Mouse (Mus musculus) spleen, adult 12 weeks (tissue): Measurements from ENCODE around the gene Ccdc14.
"Not testable (repeated sequence)": the region's sequence is repeated elsewhere in the genome, so short reads cannot be mapped to it uniquely, and the experiment has no call there.

ENCODE experiments used
- DNase-seq: peaks from one replicate; pipeline ENCODE4 v3.0.0; 2022; ENCODE audit warnings: low spot score

Gene Ccdc14

GRCm38 (mm10) chr16:34690334-34691144 is at the start of gene Ccdc14:
TSS of gene Ccdc14 (plus strand) at chr16:34690616.
- DNase-seq: peak; percentile 70

- no peak for DNase-seq
Observed at GRCm38 (mm10) chr16:34643511-34644259, 46.7 kb upstream of the Ccdc14 start.

DNA sequence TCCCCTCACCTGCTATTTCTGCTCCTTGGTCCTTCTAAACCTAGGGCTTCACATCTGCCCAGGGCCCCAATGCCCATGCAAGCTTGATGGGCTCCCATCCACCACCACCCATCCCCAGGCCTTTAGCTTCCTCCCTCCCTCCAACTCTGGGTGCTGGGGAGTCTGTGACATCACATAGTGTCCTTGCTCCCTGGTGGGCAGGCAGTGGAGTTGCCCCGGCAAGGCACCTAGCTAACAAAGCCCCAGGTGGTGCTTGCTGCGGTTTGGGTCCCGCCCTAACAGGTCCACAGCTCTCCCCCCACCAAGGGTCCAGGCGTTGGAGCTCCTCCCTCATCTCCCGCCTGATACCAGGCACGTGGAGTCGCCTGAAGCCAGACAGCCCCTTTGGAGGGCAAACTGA is 40.8 kb upstream of the Ccdc14 start, which contains the start of gene Ropn1:
Ropn1 (plus strand) TSS at position 301 of the 400 bp plus-strand sequence.
- DNase-seq: no peak

DNA sequence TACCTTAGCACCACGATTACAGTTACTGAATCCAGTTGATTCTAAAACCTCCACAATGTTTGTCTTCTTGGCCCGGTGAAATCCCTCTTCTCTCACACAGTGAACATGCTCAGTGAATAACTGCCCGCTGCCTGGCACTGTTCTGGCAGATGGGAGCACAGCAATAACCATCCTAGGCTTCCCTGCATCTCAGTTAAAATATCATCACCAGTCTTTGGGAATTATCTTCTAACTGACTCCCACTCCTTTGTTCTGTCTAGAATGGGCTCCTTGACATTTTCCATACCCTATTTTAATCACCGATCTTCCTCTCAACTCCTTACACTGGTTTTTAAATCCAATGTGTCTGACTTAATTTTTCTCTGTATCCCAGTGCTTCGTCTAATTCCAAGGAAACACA is 37.4 kb upstream of the Ccdc14 start:
- DNase-seq: no peak

DNA sequence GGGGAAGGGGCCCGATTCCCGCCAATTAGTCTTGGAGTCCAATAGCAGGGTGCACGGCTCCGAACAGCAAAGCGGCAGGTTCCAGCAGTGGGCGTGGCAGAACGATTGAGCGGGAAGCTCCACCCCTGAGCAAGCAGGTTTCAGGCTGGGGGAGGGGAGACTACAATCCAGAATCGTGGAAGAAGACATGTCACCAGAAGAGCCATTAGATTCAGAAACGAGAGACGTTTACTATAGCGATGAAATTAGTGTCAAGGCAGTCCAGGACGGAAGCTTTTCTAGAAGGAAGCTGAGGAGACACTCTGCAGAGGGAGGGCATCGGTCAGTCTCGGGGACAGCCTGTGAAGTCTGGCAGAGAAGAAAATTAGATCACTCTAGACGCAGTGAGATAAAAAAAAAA is 32.9 kb upstream of the Ccdc14 start:
- DNase-seq: not testable (repeated sequence)

DNA sequence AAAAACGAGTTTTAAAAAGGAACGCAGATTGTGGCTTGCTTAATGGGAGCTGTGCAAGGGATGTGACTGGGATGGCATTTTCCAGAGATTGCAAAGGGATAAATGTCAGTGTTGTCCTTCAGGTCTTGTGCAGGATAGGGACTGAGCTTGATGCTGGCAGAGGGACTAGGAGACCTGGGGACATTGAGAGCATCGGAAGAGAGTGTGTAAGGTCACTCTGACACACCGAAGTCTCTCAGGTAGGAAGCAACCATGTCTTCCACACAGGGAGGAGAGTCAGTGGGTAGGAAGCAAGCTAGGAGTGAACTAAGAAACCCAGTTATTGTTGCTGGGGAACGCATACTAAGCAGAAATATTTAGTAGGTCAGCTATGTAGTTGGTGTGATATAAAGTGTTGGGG is 32.4 kb upstream of the Ccdc14 start:
- DNase-seq: no peak

DNA sequence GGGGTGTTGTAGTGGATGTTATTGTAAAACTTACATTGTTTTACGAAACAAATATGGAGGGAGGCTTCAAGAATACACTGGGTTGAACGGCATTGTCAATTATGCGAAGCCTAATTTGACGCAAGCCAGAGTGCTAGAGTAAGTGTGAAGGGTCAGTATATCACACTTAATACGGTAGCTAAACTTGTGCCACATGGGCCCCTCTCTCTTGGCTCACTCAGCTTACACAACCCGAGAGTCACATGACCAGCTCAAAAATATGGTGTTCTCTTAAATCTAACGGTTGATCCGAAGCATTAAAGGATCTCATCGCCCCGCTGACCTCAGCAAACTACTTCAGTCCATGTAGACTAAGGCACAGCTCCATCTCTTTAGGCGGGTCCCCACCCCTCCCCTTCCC is 32.0 kb upstream of the Ccdc14 start:
- DNase-seq: no peak

DNA sequence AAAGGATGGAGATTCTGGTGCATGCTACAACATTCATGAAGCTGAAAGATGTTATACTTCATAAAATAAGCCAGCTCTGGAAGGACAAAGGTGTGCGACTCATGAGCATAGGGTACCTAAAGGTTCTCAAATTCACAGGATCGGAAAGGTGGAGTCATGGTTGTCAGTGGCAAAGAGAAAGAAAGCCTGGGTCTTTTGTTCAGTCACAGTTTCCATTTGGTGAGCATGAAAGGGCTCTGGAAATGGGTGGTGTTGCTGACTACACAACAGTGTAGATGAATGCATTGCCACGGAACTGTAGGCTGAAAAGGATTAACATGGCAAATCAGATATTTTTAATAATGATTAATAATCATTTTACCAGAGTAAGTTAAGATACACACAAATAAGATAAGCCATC is 25.9 kb upstream of the Ccdc14 start:
- DNase-seq: no peak

DNA sequence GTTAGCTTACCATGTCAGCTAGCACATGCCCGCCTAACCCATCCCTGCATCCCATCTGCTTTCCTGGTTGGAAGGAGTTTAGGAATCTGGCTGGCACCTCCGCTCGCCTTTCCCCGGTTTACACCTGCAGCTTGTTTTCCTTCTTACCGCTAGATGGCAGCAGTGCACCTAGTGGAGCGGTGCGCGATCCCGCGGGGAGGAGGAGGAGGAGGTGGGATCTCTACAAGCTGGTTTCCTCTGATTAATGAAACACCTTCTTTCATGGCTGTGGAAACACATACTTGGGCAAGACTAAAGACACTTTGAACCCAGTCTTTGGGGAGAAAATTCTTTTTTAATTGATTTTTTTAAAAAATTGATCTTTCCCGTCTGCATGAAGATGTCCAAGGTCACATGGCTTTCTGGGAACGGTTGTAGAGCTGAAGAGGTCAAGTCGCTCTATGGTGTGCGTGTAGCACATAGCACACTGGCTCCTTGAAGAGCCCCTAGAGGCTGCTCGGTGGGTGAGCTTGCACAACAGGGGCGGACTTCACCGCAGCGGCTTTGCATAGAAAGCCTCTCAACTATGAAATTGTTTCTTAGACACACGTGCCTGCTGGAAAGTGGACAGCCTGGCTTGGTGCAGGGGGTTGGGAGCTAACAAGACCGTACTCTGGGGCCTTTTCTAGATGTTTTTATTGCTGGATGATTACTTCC is 23.2 kb upstream of the Ccdc14 start:
- DNase-seq: peak; percentile 13

GRCm38 (mm10) chr16:34668341-34668740 is 22.1 kb upstream of the Ccdc14 start:
- no peak for DNase-seq

DNA sequence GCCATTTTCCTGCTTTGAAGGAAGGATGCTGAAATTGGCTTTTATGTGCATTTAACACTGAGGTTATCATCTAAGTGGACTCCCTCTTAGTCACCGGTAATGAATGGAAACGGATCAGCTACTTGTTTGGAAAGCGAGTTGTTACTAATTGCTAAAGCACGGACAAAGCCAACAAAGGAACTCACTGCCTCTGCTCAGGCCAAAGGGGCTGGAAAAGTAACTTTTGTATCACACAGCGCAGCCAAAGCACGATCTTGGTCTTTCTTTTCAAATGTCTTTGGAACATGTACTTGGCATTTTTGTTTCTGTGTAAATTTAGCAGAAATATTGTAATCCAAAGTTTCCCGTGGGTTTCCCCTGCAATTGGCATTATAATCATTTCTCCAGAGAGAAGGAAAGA is 18.4 kb upstream of the Ccdc14 start:
- DNase-seq: no peak

DNA sequence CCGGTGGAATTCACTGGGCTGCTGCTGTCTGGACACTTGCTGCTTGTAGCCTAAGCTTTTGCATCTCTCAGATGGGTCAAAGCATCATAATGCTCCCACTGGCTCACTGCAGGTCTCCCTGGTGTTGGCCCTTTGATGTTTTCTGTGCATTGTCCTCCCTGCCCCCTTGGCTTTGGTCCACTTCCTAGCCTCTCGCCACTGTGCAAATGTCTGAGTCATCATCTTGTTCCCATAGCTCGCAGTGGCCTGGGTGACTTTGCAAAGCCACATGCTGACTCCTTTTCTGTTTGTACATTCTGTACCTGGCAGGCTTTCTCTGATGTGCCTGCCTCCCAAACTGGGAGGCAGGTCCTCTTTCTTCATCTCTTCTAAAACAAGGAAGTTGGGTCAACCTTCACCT is 17.6 kb upstream of the Ccdc14 start:
- no peak for DNase-seq

GRCm38 (mm10) chr16:34674365-34674764 is 16.1 kb upstream of the Ccdc14 start:
- DNase-seq: no peak

GRCm38 (mm10) chr16:34681823-34682222 is 8.6 kb upstream of the Ccdc14 start:
- no peak for DNase-seq

- DNase-seq: no peak
Observed at GRCm38 (mm10) chr16:34689879-34690278, 537 bp upstream of the Ccdc14 start.

- no peak for DNase-seq
Observed at GRCm38 (mm10) chr16:34691156-34691555, 740 bp downstream of the Ccdc14 start.

- DNase-seq: no peak
Observed at GRCm38 (mm10) chr16:34694477-34694876, 4.1 kb downstream of the Ccdc14 start.

DNA sequence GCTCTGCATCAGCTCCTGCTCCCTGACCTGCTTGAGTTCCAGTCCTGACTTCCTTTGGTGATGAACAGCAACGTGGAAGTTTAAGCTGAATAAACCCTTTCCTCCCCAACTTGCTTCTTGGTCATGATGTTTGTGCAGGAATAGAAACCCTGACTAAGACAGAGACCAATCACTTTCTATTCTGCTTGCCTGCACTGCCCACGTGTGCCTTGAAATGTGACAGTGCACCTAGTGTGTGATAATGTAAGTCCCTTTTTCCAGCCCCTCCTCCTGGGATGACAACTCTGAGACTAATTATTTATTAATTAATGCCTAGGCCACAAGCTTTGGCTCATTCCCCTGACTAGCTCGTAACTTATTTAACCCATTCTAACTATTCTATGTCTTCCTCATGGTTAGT is 8.3 kb downstream of the Ccdc14 start:
- not testable (repeated sequence) for DNase-seq

GRCm38 (mm10) chr16:34700165-34700827 is 9.9 kb downstream of the Ccdc14 start:
- peak; percentile 17 for DNase-seq

DNA sequence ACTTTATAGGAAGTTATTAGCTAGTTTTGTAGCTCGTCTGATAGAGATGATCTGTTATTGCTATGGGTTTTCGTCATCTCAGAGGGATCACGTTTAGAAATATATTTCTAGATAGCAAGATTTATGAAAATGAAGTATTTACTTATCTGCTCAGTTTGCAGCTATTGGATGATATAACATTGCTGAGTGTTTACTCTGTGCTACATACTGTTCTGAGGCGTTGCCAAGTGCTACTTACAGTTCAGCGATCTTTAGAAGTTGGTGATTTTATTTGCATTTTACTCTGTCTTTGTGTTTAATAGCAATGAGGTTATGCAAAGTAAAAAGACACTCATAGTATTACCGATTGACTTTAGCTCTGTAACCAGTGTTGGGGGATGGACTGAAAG is 10.4 kb downstream of the Ccdc14 start:
- DNase-seq: no peak

DNA sequence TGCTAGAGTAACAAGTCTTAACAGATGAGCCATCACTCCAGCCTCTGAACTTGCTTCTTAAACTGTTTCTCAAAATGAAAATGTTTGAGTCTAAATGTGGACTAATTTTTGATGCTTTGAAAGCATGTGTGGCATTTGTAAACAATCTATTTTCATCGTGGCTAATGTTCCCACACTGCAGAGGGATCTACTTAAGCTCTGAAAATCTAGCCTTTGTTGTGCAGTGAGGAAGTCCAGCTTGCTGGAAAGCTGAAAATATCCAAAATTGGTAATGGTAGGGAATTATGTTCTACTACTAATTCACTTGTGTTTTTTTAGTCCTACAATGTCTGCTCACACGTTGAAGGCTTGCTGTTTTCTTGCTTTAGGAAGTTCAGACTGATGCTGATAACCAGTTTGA is 15.6 kb downstream of the Ccdc14 start:
- DNase-seq: no peak

DNA sequence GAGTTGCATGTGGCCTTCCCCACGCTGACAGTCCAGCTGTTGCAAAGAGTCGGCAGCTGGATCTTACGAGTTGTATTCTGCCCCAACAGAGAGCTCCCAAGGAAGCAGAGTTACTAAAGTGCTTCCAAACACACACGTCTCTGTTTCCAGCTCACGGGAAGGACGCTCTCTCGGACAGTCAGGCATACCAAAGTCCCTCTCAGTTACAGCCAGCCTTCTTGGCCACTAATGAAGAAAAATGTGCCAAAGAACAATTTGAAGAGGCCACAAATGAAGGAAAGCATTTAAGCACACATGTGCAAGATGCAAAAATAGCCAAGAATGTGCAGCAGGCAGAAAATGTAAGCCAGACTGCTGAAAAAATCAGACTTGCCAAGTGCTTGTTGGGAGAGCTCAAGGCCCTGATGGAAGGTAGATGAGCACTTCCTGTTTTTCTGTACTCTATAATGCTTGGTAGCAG is 16.1 kb downstream of the Ccdc14 start:
- DNase-seq: no peak
